Mouse (Mus musculus): ENCODE measurements around the gene 4930404H24Rik.

GRCm38 (mm10) chr2:153523656-153524055, 31.1 kb downstream of the 4930404H24Rik start:
- no peak for TF ChIP-seq CTCF (IDR thresholded peaks at IDR 0.05; ENCODE audit: low read depth)
- no peak for TF ChIP-seq EP300 (IDR thresholded peaks at IDR 0.05; ENCODE audit: low read depth)

Measured in liver, embryonic 14.5 days (tissue).